Mouse (Mus musculus) stomach, embryonic 15.5 days (tissue): ENCODE measurements around the gene Macrod2. TPM values are rescaled to one million over a fixed set of nuclear protein-coding genes. Genes with fewer than 3 reads are reported as not detected.

Experiments
- ATAC-seq: fragments of 200-750 bp; cut with Nextera tagmentation; 2 replicates; pipeline ENCODE4 v1.8.0; 2017; ENCODE audit warnings: low read depth, moderate number of reproducible peaks, moderate TSS enrichment; ENCODE audit not compliant: insufficient read depth, low FRiP score
- H3K27ac ChIP-seq: fragments of 300-500 bp; sonication (generic); 2 replicates; pipeline ENCODE4 v1.5.1; 2015; ENCODE audit warnings: mild to moderate bottlenecking, inconsistent platforms
- H3K27me3 ChIP-seq: fragments of 300-500 bp; sonication (generic); replicated peaks from 2 replicates; pipeline ENCODE4 v1.6.1; 2015; ENCODE audit warnings: inconsistent platforms
- H3K36me3 ChIP-seq: fragments of 300-500 bp; sonication (generic); 2 replicates; pipeline ENCODE4 v1.6.1; 2015; ENCODE audit warnings: inconsistent platforms
- H3K4me1 ChIP-seq: fragments of 300-500 bp; sonication (generic); 2 replicates; pipeline ENCODE4 v1.6.1; 2015; ENCODE audit warnings: inconsistent platforms
- H3K4me2 ChIP-seq: fragments of 300-500 bp; sonication (generic); 2 replicates; pipeline ENCODE4 v1.6.1; 2015; ENCODE audit warnings: mild to moderate bottlenecking, inconsistent platforms
- H3K4me3 ChIP-seq: fragments of 300-500 bp; sonication (generic); replicated peaks from 2 replicates; pipeline ENCODE4 v1.5.1; 2015; ENCODE audit warnings: inconsistent platforms
- H3K9ac ChIP-seq: fragments of 300-500 bp; sonication (generic); 2 replicates; pipeline ENCODE4 v1.6.1; 2015; ENCODE audit warnings: inconsistent platforms
- H3K9me3 ChIP-seq: fragments of 300-500 bp; sonication (generic); 2 replicates; pipeline ENCODE4 v1.6.1; 2016; ENCODE audit warnings: inconsistent platforms
- WGBS: fragments of 180-500 bp; shearing (Covaris S2); methylation state at CpG from one replicate; pipeline ENCODE4 v1.1.7; 2015; 5-methylcytosine and 5-hydroxymethylcytosine counted together
- polyA plus RNA-seq: library from polyadenylated mRNA; unstranded; fragments of >200 nt; fragmentation: Nextera tagmentation; extraction: Ambion mirVana; gene quantifications from 2 replicates; pipeline ENCODE4 v1.2.1, GENCODE M21; 2015

Gene Macrod2
- polyA plus RNA-seq, 1 experiment from 2014 or later, result 40.8 TPM

GRCm38 (mm10) chr2:140970181-140970580 lies 575.1 kb downstream of the Macrod2 start:
- H3K4me3 ChIP-seq, result no peak overlapping the region
- no peak overlapping the region for H3K27ac ChIP-seq
- no peaks in the 10 kb centered on the region for H3K4me1 ChIP-seq
- no peaks in the 10 kb centered on the region for H3K36me3 ChIP-seq
- ATAC-seq, result no peak
- H3K9ac ChIP-seq, result no peak overlapping the region
- 79% methylated on average over 2 of the region's 2 CpGs for WGBS
- H3K4me2 ChIP-seq, result no peak overlapping the region
- H3K27me3 ChIP-seq, result no peaks in the 10 kb centered on the region
- no peaks in the 10 kb centered on the region for H3K9me3 ChIP-seq

GRCm38 (mm10) chr2:140971845-140972244 lies 576.7 kb downstream of the Macrod2 start:
- WGBS, result 63% methylated on average over 5 of the region's 5 CpGs
- Histone ChIP-seq H3K27me3 (no peaks in the 10 kb centered on the region), H3K9ac (no peak overlapping the region), H3K4me2 (no peak overlapping the region), H3K27ac (no peak overlapping the region), H3K4me1 (no peaks in the 10 kb centered on the region), H3K9me3 (no peaks in the 10 kb centered on the region), H3K4me3 (no peak overlapping the region), H3K36me3 (no peaks in the 10 kb centered on the region)
- no peak for ATAC-seq

GRCm38 (mm10) chr2:140985670-140986372 lies 590.7 kb downstream of the Macrod2 start:
- Histone ChIP-seq H3K4me2 (no peak overlapping the region), H3K9me3 (no peaks in the 10 kb centered on the region), H3K27ac (no peak overlapping the region), H3K4me3 (no peak overlapping the region), H3K27me3 (no peaks in the 10 kb centered on the region), H3K36me3 (no peaks in the 10 kb centered on the region), H3K4me1 (no peaks in the 10 kb centered on the region), H3K9ac (no peak overlapping the region)
- no peak for ATAC-seq
- WGBS, result 85% methylated on average over 3 of the region's 3 CpGs

- Histone ChIP-seq H3K36me3 (no peaks in the 10 kb centered on the region), H3K9ac (no peak overlapping the region), H3K27me3 (no peaks in the 10 kb centered on the region), H3K4me2 (no peak overlapping the region), H3K4me3 (no peak overlapping the region), H3K27ac (no peak overlapping the region), H3K9me3 (no peaks in the 10 kb centered on the region), H3K4me1 (no peaks in the 10 kb centered on the region)
- WGBS, result 57% methylated on average over 5 of the region's 5 CpGs
- no peak for ATAC-seq
Measured at GRCm38 (mm10) chr2:141003846-141004245, 608.7 kb downstream of the Macrod2 start.

GRCm38 (mm10) chr2:141004326-141004725 lies 609.2 kb downstream of the Macrod2 start:
- 78% methylated on average over 3 of the region's 3 CpGs for WGBS
- H3K27me3 ChIP-seq, result no peaks in the 10 kb centered on the region

GRCm38 (mm10) chr2:141005616-141006015 lies 610.5 kb downstream of the Macrod2 start:
- no peaks in the 10 kb centered on the region for H3K9me3 ChIP-seq
- H3K9ac ChIP-seq, result no peak overlapping the region
- no peaks in the 10 kb centered on the region for H3K36me3 ChIP-seq
- H3K4me3 ChIP-seq, result no peak overlapping the region
- H3K27me3 ChIP-seq, result no peaks in the 10 kb centered on the region
- 82% methylated on average over 6 of the region's 6 CpGs for WGBS
- no peak overlapping the region for H3K27ac ChIP-seq
- ATAC-seq, result no peak
- H3K4me1 ChIP-seq, result no peaks in the 10 kb centered on the region
- H3K4me2 ChIP-seq, result no peak overlapping the region

More at GRCm38 (mm10) chr2:141004326-141004725, 609.2 kb downstream of the Macrod2 start:
- Histone ChIP-seq H3K9ac (no peak overlapping the region), H3K27ac (no peak overlapping the region), H3K4me1 (no peaks in the 10 kb centered on the region), H3K36me3 (no peaks in the 10 kb centered on the region), H3K4me2 (no peak overlapping the region), H3K9me3 (no peaks in the 10 kb centered on the region), H3K4me3 (no peak overlapping the region)
- no peak for ATAC-seq

GRCm38 (mm10) chr2:141007725-141008124 lies 612.6 kb downstream of the Macrod2 start:
- ATAC-seq, result no peak
- no peaks in the 10 kb centered on the region for H3K36me3 ChIP-seq
- WGBS, result 61% methylated on average over 7 of the region's 7 CpGs
- H3K4me3 ChIP-seq, result no peak overlapping the region
- H3K9me3 ChIP-seq, result no peaks in the 10 kb centered on the region
- H3K27me3 ChIP-seq, result no peaks in the 10 kb centered on the region
- H3K4me1 ChIP-seq, result no peaks in the 10 kb centered on the region
- H3K4me2 ChIP-seq, result no peak overlapping the region
- no peak overlapping the region for H3K27ac ChIP-seq
- H3K9ac ChIP-seq, result no peak overlapping the region

GRCm38 (mm10) chr2:141008458-141008857 lies 613.3 kb downstream of the Macrod2 start:
- WGBS, result 73% methylated on average over 1 of the region's 1 CpGs
- Histone ChIP-seq H3K9me3 (no peaks in the 10 kb centered on the region), H3K27me3 (no peaks in the 10 kb centered on the region), H3K4me2 (no peak overlapping the region), H3K9ac (no peak overlapping the region), H3K4me3 (no peak overlapping the region), H3K4me1 (no peaks in the 10 kb centered on the region), H3K27ac (no peak overlapping the region), H3K36me3 (no peaks in the 10 kb centered on the region)
- no peak for ATAC-seq

GRCm38 (mm10) chr2:141013443-141014165 lies 618.5 kb downstream of the Macrod2 start:
- H3K27ac ChIP-seq, result no peak overlapping the region
- no peak overlapping the region for H3K4me2 ChIP-seq
- H3K9ac ChIP-seq, result no peak overlapping the region
- no peaks in the 10 kb centered on the region for H3K9me3 ChIP-seq
- WGBS, result 43% methylated on average over 8 of the region's 8 CpGs
- ATAC-seq, result peak; percentile 50; the same call in 1 of the 2 replicates
- H3K36me3 ChIP-seq, result no peaks in the 10 kb centered on the region
- no peak overlapping the region for H3K4me3 ChIP-seq
- no peaks in the 10 kb centered on the region for H3K27me3 ChIP-seq
- no peaks in the 10 kb centered on the region for H3K4me1 ChIP-seq

- Histone ChIP-seq H3K36me3 (no peaks in the 10 kb centered on the region), H3K4me1 (no peaks in the 10 kb centered on the region), H3K4me3 (no peak overlapping the region), H3K9me3 (no peaks in the 10 kb centered on the region), H3K27me3 (no peaks in the 10 kb centered on the region), H3K9ac (no peak overlapping the region), H3K4me2 (no peak overlapping the region), H3K27ac (no peak overlapping the region)
- WGBS, result 84% methylated on average over 4 of the region's 4 CpGs
- no peak for ATAC-seq
Measured at GRCm38 (mm10) chr2:141022971-141023370, 627.9 kb downstream of the Macrod2 start.

- Histone ChIP-seq H3K27me3 (no peaks in the 10 kb centered on the region), H3K36me3 (no peaks in the 10 kb centered on the region), H3K9me3 (no peaks in the 10 kb centered on the region), H3K4me1 (no peaks in the 10 kb centered on the region), H3K4me3 (no peak overlapping the region), H3K27ac (no peak overlapping the region), H3K4me2 (no peak overlapping the region), H3K9ac (no peak overlapping the region)
- 33% methylated on average over 7 of the region's 7 CpGs for WGBS
- ATAC-seq, result no peak
Measured at GRCm38 (mm10) chr2:141023916-141024315, 628.8 kb downstream of the Macrod2 start.

GRCm38 (mm10) chr2:141024316-141025043 lies 629.4 kb downstream of the Macrod2 start:
- no peaks in the 10 kb centered on the region for H3K9me3 ChIP-seq
- H3K4me2 ChIP-seq, result no peak overlapping the region
- H3K9ac ChIP-seq, result no peak overlapping the region
- no peak overlapping the region for H3K4me3 ChIP-seq
- H3K27me3 ChIP-seq, result no peaks in the 10 kb centered on the region
- ATAC-seq, result no peak
- no peaks in the 10 kb centered on the region for H3K4me1 ChIP-seq
- 65% methylated on average over 6 of the region's 6 CpGs for WGBS
- H3K36me3 ChIP-seq, result no peaks in the 10 kb centered on the region
- H3K27ac ChIP-seq, result no peak overlapping the region
